Mouse (Mus musculus) limb, embryonic 12.5 days (tissue): Measurements from ENCODE around the gene Lrrc8d. TPM values are rescaled to one million over a fixed set of nuclear protein-coding genes. Genes with fewer than 3 reads are reported as not detected.

Source experiments
- ATAC-seq: fragments of 200-750 bp; cut with Nextera tagmentation; 2 replicates; pipeline ENCODE4 v1.8.0; 2017; ENCODE audit warnings: low read depth, moderate TSS enrichment; ENCODE audit not compliant: insufficient number of reproducible peaks, insufficient read depth, low FRiP score, low TSS enrichment
- H3K27ac ChIP-seq: fragments of 300-500 bp; sonication (generic); 2 replicates; pipeline ENCODE4 v1.5.1; 2016; ENCODE audit warnings: mild to moderate bottlenecking, moderate library complexity
- H3K27me3 ChIP-seq: fragments of 300-500 bp; sonication (generic); 2 replicates; pipeline ENCODE4 v1.6.1; 2016; ENCODE audit warnings: mild to moderate bottlenecking, moderate library complexity
- H3K36me3 ChIP-seq: fragments of 300-500 bp; sonication (generic); 2 replicates; pipeline ENCODE4 v1.6.1; 2016; ENCODE audit warnings: mild to moderate bottlenecking, moderate library complexity
- H3K4me1 ChIP-seq: fragments of 300-500 bp; sonication (generic); replicated peaks from 2 replicates; pipeline ENCODE4 v1.6.1; 2016
- H3K4me2 ChIP-seq: fragments of 300-500 bp; sonication (generic); 2 replicates; pipeline ENCODE4 v1.6.1; 2016; ENCODE audit warnings: mild to moderate bottlenecking, moderate library complexity
- H3K4me3 ChIP-seq: fragments of 300-500 bp; sonication (generic); replicated peaks from 2 replicates; pipeline ENCODE4 v1.5.1; 2016; ENCODE audit warnings: mild to moderate bottlenecking
- H3K9ac ChIP-seq: fragments of 300-500 bp; sonication (generic); replicated peaks from 2 replicates; pipeline ENCODE4 v1.6.1; 2016; ENCODE audit warnings: mild to moderate bottlenecking, moderate library complexity
- H3K9me3 ChIP-seq: fragments of 300-500 bp; sonication (generic); 2 replicates; pipeline ENCODE4 v1.6.1; 2016; ENCODE audit warnings: mild to moderate bottlenecking, moderate library complexity
- WGBS: fragments of 180-500 bp; shearing (Covaris S2); methylation state at CpG from one replicate; pipeline ENCODE4 v1.1.7; 2016; 5-methylcytosine and 5-hydroxymethylcytosine counted together
- polyA plus RNA-seq: library from polyadenylated mRNA; unstranded; fragments of >200 nt; fragmentation: Nextera tagmentation; extraction: Ambion mirVana; gene quantifications from 2 replicates; pipeline ENCODE4 v1.2.1, GENCODE M21; 2016

Lrrc8d gene
- polyA plus RNA-seq, 1 experiment from 2014 or later: 22.9 TPM

DNA sequence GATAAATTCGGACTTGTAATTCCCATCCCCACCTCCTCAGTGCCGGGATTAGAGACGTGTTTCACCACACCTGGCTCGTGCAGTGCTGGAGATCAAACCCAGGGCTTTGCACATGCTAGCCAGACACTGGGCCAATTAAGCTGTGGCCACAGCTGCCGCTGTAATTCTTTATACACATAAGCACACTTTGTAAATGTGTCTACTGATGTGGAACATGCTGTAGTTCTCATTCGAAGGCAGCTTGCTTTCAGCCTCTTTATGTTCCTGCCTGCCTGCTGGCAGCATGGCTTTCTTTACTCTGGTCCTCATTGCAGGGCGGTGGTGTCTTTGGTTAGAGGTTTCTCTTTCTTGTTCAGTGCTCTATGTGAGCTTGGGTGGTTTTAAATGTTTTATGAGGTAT is 40.7 kb downstream of the Lrrc8d start:
- peak; percentile 58; the same call in 1 of the 2 replicates for ATAC-seq
- WGBS: 28% methylated on average over 7 of the region's 7 CpGs
- no peak overlapping the region for H3K4me2 ChIP-seq
- no peak overlapping the region for H3K9ac ChIP-seq
- no peak overlapping the region for H3K4me3 ChIP-seq
- peaks cover 10% of the 10 kb centered on the region; the same call in 1 of the 2 replicates for H3K4me1 ChIP-seq
- H3K36me3 ChIP-seq: no peaks in the 10 kb centered on the region; the same call in 1 of the 2 replicates
- no peaks in the 10 kb centered on the region for H3K27me3 ChIP-seq
- H3K9me3 ChIP-seq: no peaks in the 10 kb centered on the region
- H3K27ac ChIP-seq: no peak overlapping the region

DNA sequence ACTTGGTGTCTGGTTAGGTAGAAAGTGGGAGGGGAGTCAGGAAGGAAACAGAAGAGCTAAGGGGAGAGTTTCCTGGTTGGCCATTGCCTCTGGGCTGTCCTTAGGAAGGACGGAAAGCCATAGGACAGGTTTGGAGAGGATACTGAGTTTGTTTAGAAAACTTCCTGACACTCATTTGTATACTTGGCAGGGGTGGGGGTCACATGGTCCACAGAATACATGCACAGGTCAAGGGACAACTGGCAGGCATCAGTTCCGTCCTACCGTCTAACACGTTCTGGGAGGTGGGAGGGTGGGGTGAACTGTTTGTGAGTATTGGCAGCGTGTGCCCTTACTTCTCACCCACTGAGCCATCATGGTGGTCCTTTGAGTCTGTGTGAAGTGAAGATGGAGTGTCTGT is 42.9 kb downstream of the Lrrc8d start:
- Histone ChIP-seq H3K4me1 (peaks cover 10% of the 10 kb centered on the region; the same call in 1 of the 2 replicates), H3K4me3 (no peak overlapping the region), H3K27ac (no peak overlapping the region), H3K9ac (no peak overlapping the region), H3K4me2 (no peak overlapping the region), H3K9me3 (no peaks in the 10 kb centered on the region), H3K36me3 (peaks cover 10% of the 10 kb centered on the region), H3K27me3 (no peaks in the 10 kb centered on the region)
- no peak for ATAC-seq
- 79% methylated on average over 5 of the region's 5 CpGs for WGBS

- Histone ChIP-seq H3K4me3 (no peak overlapping the region), H3K4me1 (peaks cover 7% of the 10 kb centered on the region; the same call in 1 of the 2 replicates), H3K9ac (no peak overlapping the region), H3K36me3 (peaks cover 15% of the 10 kb centered on the region), H3K27ac (no peak overlapping the region), H3K27me3 (no peaks in the 10 kb centered on the region), H3K9me3 (no peaks in the 10 kb centered on the region), H3K4me2 (no peak overlapping the region)
- no peak for ATAC-seq
- 63% methylated on average over 11 of the region's 11 CpGs for WGBS
Measured at GRCm38 (mm10) chr5:105745324-105745723, 45.6 kb downstream of the Lrrc8d start.

- H3K27ac ChIP-seq: no peak overlapping the region
- H3K9me3 ChIP-seq: no peaks in the 10 kb centered on the region
- no peak overlapping the region for H3K4me3 ChIP-seq
- H3K4me1 ChIP-seq: peaks cover under 1% of the 10 kb centered on the region; the same call in 1 of the 2 replicates
- H3K36me3 ChIP-seq: peaks cover 15% of the 10 kb centered on the region
- no peak for ATAC-seq
- no peak overlapping the region for H3K9ac ChIP-seq
- WGBS: 87% methylated on average over 5 of the region's 5 CpGs
- no peaks in the 10 kb centered on the region for H3K27me3 ChIP-seq
- no peak overlapping the region for H3K4me2 ChIP-seq
Measured at GRCm38 (mm10) chr5:105745927-105746454, 46.2 kb downstream of the Lrrc8d start.

DNA sequence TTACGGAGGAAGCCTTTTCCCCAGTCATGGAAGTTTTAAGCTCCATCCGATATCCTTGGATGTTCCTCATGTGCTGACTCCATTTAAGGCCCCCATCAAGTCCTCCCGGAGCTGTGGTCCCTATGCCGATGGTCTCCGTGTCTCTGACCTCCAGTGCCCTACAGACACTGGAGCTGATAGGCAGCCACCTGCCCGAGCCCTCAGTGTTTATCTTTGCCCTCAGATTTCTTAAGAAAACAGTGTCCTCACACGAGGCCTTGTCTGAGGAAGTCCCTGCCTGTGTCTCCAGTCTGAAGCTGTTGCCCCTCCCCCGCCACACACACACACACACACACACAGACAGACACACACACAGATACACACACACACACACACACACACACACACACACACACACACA is 55.0 kb downstream of the Lrrc8d start:
- Histone ChIP-seq H3K9me3 (no peaks in the 10 kb centered on the region), H3K4me3 (no peak overlapping the region), H3K27me3 (no peaks in the 10 kb centered on the region), H3K4me2 (no peak overlapping the region), H3K36me3 (0 out of 2 replicates have a peak, but pooled peaks cover 2% of the 10 kb centered on the region), H3K9ac (no peak overlapping the region), H3K4me1 (peaks cover 22% of the 10 kb centered on the region), H3K27ac (peak overlapping the region; percentile 29; the same call in 1 of the 2 replicates)
- ATAC-seq: no peak
- WGBS: 53% methylated on average over 8 of the region's 8 CpGs

DNA sequence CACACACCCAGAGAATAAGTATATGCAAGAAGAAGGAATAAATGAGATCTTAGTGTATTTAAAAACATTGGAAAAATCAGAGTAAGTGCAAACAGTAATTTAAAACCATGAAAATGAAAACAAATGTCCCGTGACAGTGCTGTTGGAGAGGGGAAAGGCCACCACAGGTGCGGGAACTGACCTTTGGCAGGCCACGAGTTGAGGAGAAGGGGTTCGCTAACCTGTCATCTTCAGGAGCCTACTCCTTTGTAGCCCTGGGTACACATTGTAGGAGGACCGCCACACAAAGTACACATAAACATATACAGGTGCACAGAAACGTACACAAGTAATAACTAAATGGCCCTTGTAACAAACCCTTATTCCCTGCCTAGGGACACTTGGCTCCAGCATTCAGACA is 55.7 kb downstream of the Lrrc8d start:
- H3K9ac ChIP-seq: no peak overlapping the region
- 76% methylated on average over 6 of the region's 6 CpGs for WGBS
- H3K4me3 ChIP-seq: no peak overlapping the region
- no peaks in the 10 kb centered on the region for H3K27me3 ChIP-seq
- H3K4me1 ChIP-seq: peaks cover 24% of the 10 kb centered on the region
- no peak for ATAC-seq
- H3K9me3 ChIP-seq: no peaks in the 10 kb centered on the region
- H3K27ac ChIP-seq: no peak overlapping the region
- 0 out of 2 replicates have a peak, but pooled peaks cover 2% of the 10 kb centered on the region for H3K36me3 ChIP-seq
- no peak overlapping the region for H3K4me2 ChIP-seq

DNA sequence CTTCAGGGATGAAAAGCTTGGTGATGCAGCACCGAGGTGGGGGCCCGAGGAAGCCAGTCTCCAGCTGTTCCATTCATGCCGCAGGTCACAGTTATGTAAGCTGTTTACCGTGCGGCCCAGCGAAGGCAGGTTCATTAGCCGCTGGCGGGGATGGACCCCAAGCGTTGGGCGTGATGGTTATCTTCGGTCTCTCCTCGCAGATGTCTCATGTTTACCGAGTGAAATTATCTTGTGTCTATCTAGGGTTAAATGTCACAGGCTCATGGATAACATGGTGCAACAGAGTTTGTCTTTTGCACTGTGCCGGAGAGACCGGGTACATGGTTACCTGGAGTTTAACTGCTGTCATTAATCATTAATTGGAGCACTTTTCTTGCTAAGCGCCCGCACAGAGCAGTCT is 58.2 kb downstream of the Lrrc8d start:
- H3K4me2 ChIP-seq: no peak overlapping the region
- no peak for ATAC-seq
- WGBS: 84% methylated on average over 17 of the region's 17 CpGs
- no peak overlapping the region for H3K27ac ChIP-seq
- H3K36me3 ChIP-seq: 0 out of 2 replicates have a peak, but pooled peaks cover 2% of the 10 kb centered on the region
- H3K4me1 ChIP-seq: peaks cover 37% of the 10 kb centered on the region
- H3K27me3 ChIP-seq: no peaks in the 10 kb centered on the region
- H3K9me3 ChIP-seq: no peaks in the 10 kb centered on the region
- H3K9ac ChIP-seq: no peak overlapping the region
- H3K4me3 ChIP-seq: no peak overlapping the region

DNA sequence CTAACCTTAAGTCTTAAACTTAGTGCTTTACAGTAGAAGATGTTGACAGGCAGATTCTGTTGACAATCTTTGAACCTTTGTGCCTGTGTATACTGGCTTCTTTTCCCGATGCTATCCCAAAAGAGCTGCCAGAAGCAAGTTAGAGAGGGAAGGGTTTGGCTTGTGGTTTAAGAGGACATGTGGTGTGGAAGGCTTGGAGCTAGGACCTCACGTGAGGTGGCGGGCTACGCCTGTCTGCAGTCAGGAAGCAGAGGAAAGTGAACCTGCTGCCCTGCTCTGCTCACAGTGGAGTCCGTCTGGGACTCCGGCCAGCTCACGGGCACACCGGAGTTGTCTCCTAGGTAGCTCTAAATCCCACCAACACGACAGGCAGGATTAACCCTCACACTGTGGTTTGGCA is 59.1 kb downstream of the Lrrc8d start:
- Histone ChIP-seq H3K4me2 (no peak overlapping the region), H3K36me3 (0 out of 2 replicates have a peak, but pooled peaks cover 2% of the 10 kb centered on the region), H3K27ac (no peak overlapping the region), H3K9me3 (no peaks in the 10 kb centered on the region), H3K4me3 (no peak overlapping the region), H3K27me3 (no peaks in the 10 kb centered on the region), H3K4me1 (peaks cover 36% of the 10 kb centered on the region), H3K9ac (no peak overlapping the region)
- WGBS: 77% methylated on average over 9 of the region's 9 CpGs
- no peak for ATAC-seq

GRCm38 (mm10) chr5:105761848-105762482 is 62.2 kb downstream of the Lrrc8d start:
- H3K27ac ChIP-seq: 0 out of 2 replicates have a peak overlapping the region, but pooled peaks have one; percentile 41
- H3K4me3 ChIP-seq: no peak overlapping the region
- H3K4me2 ChIP-seq: no peak overlapping the region
- no peaks in the 10 kb centered on the region for H3K27me3 ChIP-seq
- H3K9me3 ChIP-seq: no peaks in the 10 kb centered on the region
- no peak; the same call in 1 of the 2 replicates for ATAC-seq
- H3K36me3 ChIP-seq: 0 out of 2 replicates have a peak, but pooled peaks cover 2% of the 10 kb centered on the region
- WGBS: 34% methylated on average over 11 of the region's 11 CpGs
- H3K9ac ChIP-seq: no peak overlapping the region
- H3K4me1 ChIP-seq: peaks cover 27% of the 10 kb centered on the region

- Histone ChIP-seq H3K27me3 (no peaks in the 10 kb centered on the region), H3K4me3 (no peak overlapping the region), H3K9me3 (no peaks in the 10 kb centered on the region), H3K4me2 (no peak overlapping the region), H3K4me1 (peaks cover 33% of the 10 kb centered on the region), H3K27ac (no peak overlapping the region), H3K36me3 (0 out of 2 replicates have a peak, but pooled peaks cover 6% of the 10 kb centered on the region), H3K9ac (no peak overlapping the region)
- whole genome bisulfite sequencing: 94% methylated on average over 10 of the region's 10 CpGs
- ATAC-seq: no peak
Measured at GRCm38 (mm10) chr5:105764369-105764768, 64.6 kb downstream of the Lrrc8d start.

GRCm38 (mm10) chr5:105765386-105765785 is 65.6 kb downstream of the Lrrc8d start:
- H3K4me3 ChIP-seq: no peak overlapping the region
- no peak overlapping the region for H3K4me2 ChIP-seq
- no peak overlapping the region for H3K27ac ChIP-seq
- WGBS: 80% methylated on average over 5 of the region's 5 CpGs
- H3K36me3 ChIP-seq: 0 out of 2 replicates have a peak, but pooled peaks cover 3% of the 10 kb centered on the region
- no peaks in the 10 kb centered on the region for H3K9me3 ChIP-seq
- peaks cover 31% of the 10 kb centered on the region for H3K4me1 ChIP-seq
- no peak overlapping the region for H3K9ac ChIP-seq
- no peaks in the 10 kb centered on the region for H3K27me3 ChIP-seq
- no peak for ATAC-seq
